ENCODE assay signal across 8 mouse cellular contexts in the genomic region with DNA sequence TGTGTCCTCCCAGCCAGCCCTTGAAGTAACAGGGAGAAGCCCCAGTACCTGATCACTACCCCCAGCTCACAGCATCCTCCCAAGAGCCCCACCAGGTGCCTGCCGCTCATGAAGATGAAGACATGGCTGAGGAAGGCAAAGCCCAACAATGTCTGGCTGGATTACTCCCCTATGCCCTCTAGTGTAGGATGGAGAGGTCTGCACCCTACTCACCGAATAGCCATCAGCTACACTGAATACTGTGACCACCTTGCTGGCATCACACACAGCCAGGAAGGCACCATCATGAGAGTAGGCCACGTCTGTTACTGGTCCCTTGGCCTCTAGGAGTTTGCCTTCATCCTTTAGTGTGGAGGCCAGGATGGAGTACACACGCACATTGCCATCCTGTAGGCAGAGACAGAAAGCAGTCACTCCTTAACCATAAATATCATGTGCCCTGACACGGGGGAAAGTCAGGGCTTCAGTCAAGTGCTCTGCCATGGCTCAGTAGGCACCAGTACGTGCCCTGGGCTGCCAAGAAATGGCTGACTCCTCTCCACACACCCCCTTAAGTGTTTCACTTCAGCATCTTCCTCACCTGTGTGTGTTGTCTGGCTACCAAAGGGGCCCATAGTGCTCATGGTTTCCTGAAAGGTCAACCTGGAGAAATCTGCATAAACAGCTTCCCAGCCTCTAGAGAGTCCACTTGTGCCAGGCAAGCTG. TPM values are rescaled to one million over a fixed set of nuclear protein-coding genes. Genes with fewer than 3 reads are reported as not detected.
DNase-seq lines count a peak whose midpoint lies in the region; ATAC-seq and TF ChIP-seq lines count a peak whose summit lies in the region.
"Had no signal": no experiment of that assay in that cellular context is flagged by ENCODE, and none has a peak within 500 bp of the region (broad histone marks: within the 10 kb centered on the region; RNA-seq: fewer than 3 reads in every experiment).

No protein-coding gene starts in this region.

- 69% methylated on average over 6 of the region's 6 CpGs for WGBS in lung, embryonic 14.5 days
- 78% methylated on average over 6 of the region's 6 CpGs for WGBS in embryonic facial prominence, embryonic 10.5 days
- 77% methylated on average over 6 of the region's 6 CpGs for WGBS in liver, embryonic 16.5 days (ENCODE audit: insufficient replicate concordance)
- WGBS in stomach, postnatal 0 days = 74% methylated on average over 6 of the region's 6 CpGs

- ATAC-seq in lung, embryonic 14.5 days (ENCODE audit: insufficient read depth) = no peak; the same call in 1 of the 2 replicates
- ATAC-seq in liver, embryonic 16.5 days (ENCODE audit: low read depth) = peak; percentile 35; the same call in 1 of the 2 replicates
- peak; percentile 44; the same call in 1 of the 2 replicates for ATAC-seq in stomach, postnatal 0 days (ENCODE audit: low FRiP score, low TSS enrichment)

- peaks cover 95% of the 10 kb centered on the region for H3K36me3 ChIP-seq in lung, embryonic 14.5 days (ENCODE audit: insufficient read depth)
- H3K36me3 ChIP-seq in embryonic facial prominence, embryonic 10.5 days (replicated peaks) = peaks cover 99% of the 10 kb centered on the region
- peaks cover 42% of the 10 kb centered on the region for H3K36me3 ChIP-seq in liver, embryonic 16.5 days (ENCODE audit: control insufficient read depth, insufficient read depth)
- peaks cover 70% of the 10 kb centered on the region for H3K36me3 ChIP-seq in stomach, postnatal 0 days (ENCODE audit: control insufficient read depth, insufficient read depth, low read length)

- H3K27me3 ChIP-seq in lung, embryonic 14.5 days (ENCODE audit: insufficient read depth, low read length) = no peaks in the 10 kb centered on the region
- no peaks in the 10 kb centered on the region for H3K27me3 ChIP-seq in embryonic facial prominence, embryonic 10.5 days (replicated peaks; ENCODE audit: low read depth, poor library complexity, severe bottlenecking)
- no peaks in the 10 kb centered on the region for H3K27me3 ChIP-seq in liver, embryonic 16.5 days (ENCODE audit: control insufficient read depth, insufficient read depth, low read depth, low read length)
- no peaks in the 10 kb centered on the region for H3K27me3 ChIP-seq in stomach, postnatal 0 days (ENCODE audit: control insufficient read depth, insufficient read depth, low read length)

- no peaks in the 10 kb centered on the region for H3K9me3 ChIP-seq in lung, embryonic 14.5 days (ENCODE audit: low read depth, low read length)
- no peaks in the 10 kb centered on the region for H3K9me3 ChIP-seq in embryonic facial prominence, embryonic 10.5 days
- H3K9me3 ChIP-seq in liver, embryonic 16.5 days (replicated peaks; ENCODE audit: control insufficient read depth, low read length) = no peaks in the 10 kb centered on the region
- H3K9me3 ChIP-seq in stomach, postnatal 0 days (ENCODE audit: control insufficient read depth, low read length) = no peaks in the 10 kb centered on the region

- H3K4me1 ChIP-seq in lung, embryonic 14.5 days (ENCODE audit: insufficient read depth) = no peaks in the 10 kb centered on the region
- H3K4me1 ChIP-seq in embryonic facial prominence, embryonic 10.5 days = no peaks in the 10 kb centered on the region
- no peaks in the 10 kb centered on the region for H3K4me1 ChIP-seq in liver, embryonic 16.5 days (ENCODE audit: control insufficient read depth, low read depth, low read length)
- H3K4me1 ChIP-seq in stomach, postnatal 0 days (replicated peaks; ENCODE audit: control insufficient read depth, insufficient read depth) = no peaks in the 10 kb centered on the region

- no peak overlapping the region for H3K9ac ChIP-seq in lung, embryonic 14.5 days
- H3K9ac ChIP-seq in liver, embryonic 16.5 days (ENCODE audit: low read depth, low read length) = no peak overlapping the region
- no peak overlapping the region for H3K9ac ChIP-seq in stomach, postnatal 0 days (ENCODE audit: low read length)

- peak; percentile 43 for DNase-seq in lung, embryonic 14.5 days
- DNase-seq in lung, postnatal 14 days = no peak
- DNase-seq in embryonic facial prominence, embryonic 10.5 days (ENCODE audit: low spot score) = peak; percentile 23
- DNase-seq in stomach, postnatal 0 days (ENCODE audit: low spot score) = no peak
- no peak for DNase-seq in spleen, postnatal 10 days (ENCODE audit: low spot score in 2 of 2)
- no peak for DNase-seq in adrenal gland, adult 8-10 months

- no peak for TF ChIP-seq EP300 in stomach, postnatal 0 days (optimal IDR thresholded peaks at IDR 0.05)

- H3K27ac ChIP-seq in lung, embryonic 14.5 days (ENCODE audit: low read depth) = no peak overlapping the region
- H3K27ac ChIP-seq in embryonic facial prominence, embryonic 10.5 days (replicated peaks) = no peak overlapping the region
- no peak overlapping the region for H3K27ac ChIP-seq in liver, embryonic 16.5 days (ENCODE audit: low read length)
- H3K27ac ChIP-seq in stomach, postnatal 0 days (replicated peaks) = no peak overlapping the region

- H3K4me3 ChIP-seq in lung, embryonic 14.5 days (ENCODE audit: low read depth, low read length) = no peak overlapping the region
- H3K4me3 ChIP-seq in embryonic facial prominence, embryonic 10.5 days = no peak overlapping the region
- H3K4me3 ChIP-seq in liver, embryonic 16.5 days (ENCODE audit: low read depth, low read length) = no peak overlapping the region
- no peak overlapping the region for H3K4me3 ChIP-seq in stomach, postnatal 0 days (ENCODE audit: low read depth, low read length)
- H3K4me3 ChIP-seq: erythroblast, embryonic 14.5 days had no signal

- TF ChIP-seq CTCF in lung, embryonic 14.5 days (IDR thresholded peaks at IDR 0.05; ENCODE audit: low read depth) = peak; percentile 72
- peak; percentile 72 for TF ChIP-seq CTCF in stomach, postnatal 0 days (IDR thresholded peaks at IDR 0.05; ENCODE audit: low read depth)

- no peak overlapping the region for H3K4me2 ChIP-seq in lung, embryonic 14.5 days
- no peak overlapping the region for H3K4me2 ChIP-seq in liver, embryonic 16.5 days (ENCODE audit: low read depth, low read length)
- no peak overlapping the region for H3K4me2 ChIP-seq in stomach, postnatal 0 days (replicated peaks; ENCODE audit: low read depth)

RNA-seq across cellular contexts. Expression of a gene that starts 26.9 kb away (rescaled TPM):
- 0.64 and 2.2 TPM in 2 replicates for polyA plus RNA-seq in lung, embryonic 14.5 days (2014; fragmentation: Nextera tagmentation; extraction: Ambion mirVana)
- polyA plus RNA-seq in embryonic facial prominence, embryonic 10.5 days (2016; fragmentation: Nextera tagmentation; extraction: Ambion mirVana) = 0.34 TPM in 1 of 2 replicates, not detected in the other
- 3.6 and 4.0 TPM in 2 replicates for polyA plus RNA-seq in liver, embryonic 16.5 days (2015; fragmentation: Nextera tagmentation; extraction: Ambion mirVana)
- polyA plus RNA-seq in stomach, postnatal 0 days (2015; fragmentation: Nextera tagmentation; extraction: Ambion mirVana) = 0.62 and 0.93 TPM in 2 replicates
- total RNA-seq in adrenal gland, adult 8-10 months (2022) = 1 to 10 TPM; 1.4 to 6.2 (median 3.7) TPM

RNA-seq across cellular contexts. Expression of a gene that starts 33.1 kb away (rescaled TPM):
- polyA plus RNA-seq in lung, embryonic 14.5 days (2014; fragmentation: Nextera tagmentation; extraction: Ambion mirVana) = 226 and 234 TPM in 2 replicates
- polyA plus RNA-seq in embryonic facial prominence, embryonic 10.5 days (2016; fragmentation: Nextera tagmentation; extraction: Ambion mirVana) = 200 and 203 TPM in 2 replicates
- 74.4 and 76.7 TPM in 2 replicates for polyA plus RNA-seq in liver, embryonic 16.5 days (2015; fragmentation: Nextera tagmentation; extraction: Ambion mirVana)
- polyA plus RNA-seq in stomach, postnatal 0 days (2015; fragmentation: Nextera tagmentation; extraction: Ambion mirVana) = 174 and 178 TPM in 2 replicates
- 100 to 1,000 TPM; 119 to 140 (median 124) TPM for total RNA-seq in adrenal gland, adult 8-10 months (2022)

Comparison
In these comparisons a context has a peak if more than half of its experiments do, and no peak if none do; other contexts are left out.
1. DNase-seq: peak in lung, embryonic 14.5 days (single experiment) and embryonic facial prominence, embryonic 10.5 days (single experiment); none in lung, postnatal 14 days (single experiment), stomach, postnatal 0 days (single experiment), spleen, postnatal 10 days (0 of 2) and adrenal gland, adult 8-10 months (single experiment).